Mouse (Mus musculus): Measurements from ENCODE around the gene Rasa3. TPM values are rescaled to one million over a fixed set of nuclear protein-coding genes. Genes with fewer than 3 reads are reported as not detected.

Gene Rasa3
- polyA plus RNA-seq, 1 experiment = 13.9 TPM

GRCm38 (mm10) chr8:13648377-13649153 is 28.8 kb downstream of the Rasa3 start:
- Histone ChIP-seq H3K4me3 (ENCODE audit: insufficient read depth, low read depth, low read length) (no peak overlapping the region), H3K4me1 (ENCODE audit: control insufficient read depth, insufficient read depth, insufficient read length, low read length) (peaks cover 47% of the 10 kb centered on the region), H3K27ac (replicated peaks; ENCODE audit: low read depth, low read length) (peak overlapping the region; percentile 72)

DNA sequence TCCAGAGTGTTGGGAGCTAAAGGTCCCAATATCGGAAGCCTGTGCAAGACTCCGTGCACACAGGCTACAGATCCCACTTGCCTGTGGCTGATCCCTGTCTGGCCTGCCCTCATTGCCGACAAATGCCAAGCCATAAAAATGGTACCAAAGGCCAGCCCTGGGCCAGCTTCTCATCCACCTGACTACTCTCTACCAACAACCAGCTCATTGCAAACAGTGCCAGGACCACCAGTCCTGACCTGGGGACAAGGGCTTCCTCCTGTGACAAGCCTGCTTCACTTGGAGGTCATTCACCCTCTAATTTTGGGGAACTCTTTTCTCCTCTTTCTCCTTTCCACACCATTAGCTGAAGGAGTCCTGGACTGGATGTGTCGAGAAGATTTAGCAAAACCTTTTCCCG is 29.8 kb downstream of the Rasa3 start:
- Histone ChIP-seq H3K27ac (replicated peaks; ENCODE audit: low read depth, low read length) (0 out of 2 replicates have a peak overlapping the region, but pooled peaks have one; percentile 10), H3K4me1 (ENCODE audit: control insufficient read depth, insufficient read depth, insufficient read length, low read length) (peaks cover 47% of the 10 kb centered on the region), H3K4me3 (ENCODE audit: insufficient read depth, low read depth, low read length) (no peak overlapping the region)

- peak overlapping the region; percentile 19 for H3K27ac ChIP-seq (replicated peaks; ENCODE audit: low read depth, low read length)
- H3K4me3 ChIP-seq (ENCODE audit: insufficient read depth, low read depth, low read length) = no peak overlapping the region
- H3K4me1 ChIP-seq (ENCODE audit: control insufficient read depth, insufficient read depth, insufficient read length, low read length) = peaks cover 31% of the 10 kb centered on the region
These were observed 32.3 kb downstream of the Rasa3 start for GRCm38 (mm10) chr8:13644932-13645676.

DNA sequence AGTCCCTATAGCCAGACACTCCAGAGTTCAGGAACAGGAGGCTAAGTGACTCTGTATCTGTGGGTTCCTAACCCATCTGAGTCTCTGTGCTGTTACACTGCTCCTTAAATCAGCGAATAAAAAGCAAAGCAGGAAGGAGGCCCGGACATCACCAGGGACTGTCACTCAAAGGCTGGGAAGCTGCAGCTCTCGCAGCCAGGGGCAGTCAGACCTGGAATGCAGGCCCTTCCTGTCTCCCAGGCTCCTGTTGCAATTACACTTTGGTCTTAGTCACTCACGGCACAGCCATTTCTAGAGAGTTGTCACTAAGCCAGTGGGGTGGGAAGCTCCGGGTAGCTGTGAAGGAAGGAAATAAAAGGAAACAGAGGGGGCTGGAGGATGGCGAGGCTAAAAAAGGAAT is 33.2 kb downstream of the Rasa3 start:
- H3K27ac ChIP-seq (replicated peaks; ENCODE audit: low read depth, low read length) = peak overlapping the region; percentile 35
- peaks cover 31% of the 10 kb centered on the region for H3K4me1 ChIP-seq (ENCODE audit: control insufficient read depth, insufficient read depth, insufficient read length, low read length)
- H3K4me3 ChIP-seq (ENCODE audit: insufficient read depth, low read depth, low read length) = no peak overlapping the region

DNA sequence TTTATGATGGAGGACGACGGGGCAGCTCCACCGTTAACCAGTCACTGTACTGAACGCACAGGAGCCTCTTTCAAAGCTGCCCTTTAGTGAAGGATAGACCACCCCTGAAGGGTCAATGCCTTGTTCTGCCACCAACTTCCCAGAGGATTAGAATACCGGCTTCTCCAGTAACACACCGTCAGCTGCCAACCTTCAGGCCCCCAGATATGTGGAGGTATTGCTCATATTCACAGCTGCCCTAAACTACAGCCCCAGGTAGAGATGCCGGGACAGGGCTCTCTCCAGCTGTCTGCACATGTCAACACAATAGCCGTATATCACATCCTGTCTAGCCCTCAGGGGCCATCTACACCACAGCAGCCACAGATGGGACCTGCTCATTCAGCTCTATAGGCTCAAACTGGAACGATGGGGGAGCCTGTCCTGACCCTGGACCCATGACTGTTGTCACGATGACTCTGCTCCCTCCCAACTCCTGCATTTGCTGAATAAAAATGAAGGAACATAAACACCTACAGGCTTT is 34.7 kb downstream of the Rasa3 start:
- H3K4me1 ChIP-seq (ENCODE audit: control insufficient read depth, insufficient read depth, insufficient read length, low read length) = peaks cover 24% of the 10 kb centered on the region
- H3K27ac ChIP-seq (replicated peaks; ENCODE audit: low read depth, low read length) = no peak overlapping the region
- H3K4me3 ChIP-seq (ENCODE audit: insufficient read depth, low read depth, low read length) = no peak overlapping the region

DNA sequence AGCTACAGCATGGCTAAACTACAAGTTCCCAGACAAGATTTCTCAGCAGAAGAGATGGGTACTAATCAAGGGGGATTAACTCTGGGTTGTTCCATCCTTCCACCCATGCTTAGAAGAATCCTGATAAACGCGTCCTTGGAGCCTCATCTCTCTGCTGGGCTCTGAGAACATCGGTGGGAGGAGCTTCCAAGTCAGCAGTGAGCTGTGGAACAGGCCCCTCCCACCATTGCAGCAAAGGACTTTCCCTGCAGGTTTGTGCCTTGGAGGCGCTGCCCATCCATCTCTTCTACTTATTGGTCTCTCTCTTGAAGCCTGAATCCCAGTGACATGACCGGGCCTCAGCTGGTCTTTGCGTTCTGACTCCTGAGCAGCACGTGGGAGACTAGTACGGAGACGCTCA is 36.2 kb downstream of the Rasa3 start:
- Histone ChIP-seq H3K27ac (replicated peaks; ENCODE audit: low read depth, low read length) (no peak overlapping the region), H3K4me3 (ENCODE audit: insufficient read depth, low read depth, low read length) (no peak overlapping the region)

GRCm38 (mm10) chr8:13640452-13640883 is 36.9 kb downstream of the Rasa3 start:
- Histone ChIP-seq H3K27ac (replicated peaks; ENCODE audit: low read depth, low read length) (no peak overlapping the region), H3K4me3 (ENCODE audit: insufficient read depth, low read depth, low read length) (no peak overlapping the region), H3K4me1 (ENCODE audit: control insufficient read depth, insufficient read depth, insufficient read length, low read length) (peaks cover 16% of the 10 kb centered on the region)

More for the DNA sequence above, 36.2 kb downstream of the Rasa3 start:
- H3K4me1 ChIP-seq (ENCODE audit: control insufficient read depth, insufficient read depth, insufficient read length, low read length) = peaks cover 21% of the 10 kb centered on the region

DNA sequence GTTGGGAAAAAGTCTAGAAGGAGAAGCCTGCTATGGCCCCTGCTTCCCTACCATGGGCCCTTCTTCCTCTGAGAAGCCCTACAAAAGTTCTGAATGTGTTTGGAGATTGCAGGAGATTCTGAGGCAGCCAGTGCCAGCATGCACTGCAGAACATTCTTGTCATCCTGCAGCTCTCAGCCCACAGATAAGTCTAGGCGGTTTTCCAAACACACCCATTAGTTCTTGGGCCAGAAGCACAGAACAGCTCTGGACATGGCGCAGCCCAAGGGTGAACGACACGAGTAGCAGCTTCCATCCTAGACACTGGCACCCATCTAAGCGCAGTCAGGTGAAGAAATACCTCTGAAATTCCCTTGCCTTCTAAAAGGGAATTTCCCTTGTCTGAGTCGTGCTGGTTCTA is 44.3 kb downstream of the Rasa3 start:
- no peak overlapping the region for H3K4me3 ChIP-seq (ENCODE audit: insufficient read depth, low read depth, low read length)
- H3K27ac ChIP-seq (replicated peaks; ENCODE audit: low read depth, low read length) = no peak overlapping the region
- H3K4me1 ChIP-seq (ENCODE audit: control insufficient read depth, insufficient read depth, insufficient read length, low read length) = no peaks in the 10 kb centered on the region

DNA sequence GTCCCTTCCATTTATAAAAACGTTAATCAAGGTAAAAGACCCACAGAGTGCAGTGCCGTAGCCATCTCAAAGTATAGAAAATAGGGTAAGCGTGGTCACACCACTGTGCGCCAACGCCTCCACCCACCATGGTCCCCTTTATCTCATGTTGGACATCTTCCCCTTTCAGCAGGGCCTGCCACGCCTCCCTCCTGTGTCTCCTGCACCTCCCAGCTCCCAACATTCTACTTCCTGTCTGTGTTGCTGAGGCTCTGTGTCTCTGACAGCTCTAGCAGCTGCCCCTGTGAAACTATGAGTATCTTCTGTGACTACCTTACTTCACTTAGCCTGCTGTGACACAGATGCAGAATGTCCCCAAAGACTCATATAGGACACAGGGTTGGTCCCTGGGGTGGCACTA is 45.1 kb downstream of the Rasa3 start:
- Histone ChIP-seq H3K4me1 (ENCODE audit: control insufficient read depth, insufficient read depth, insufficient read length, low read length) (no peaks in the 10 kb centered on the region), H3K4me3 (ENCODE audit: insufficient read depth, low read depth, low read length) (no peak overlapping the region), H3K27ac (replicated peaks; ENCODE audit: low read depth, low read length) (no peak overlapping the region)

DNA sequence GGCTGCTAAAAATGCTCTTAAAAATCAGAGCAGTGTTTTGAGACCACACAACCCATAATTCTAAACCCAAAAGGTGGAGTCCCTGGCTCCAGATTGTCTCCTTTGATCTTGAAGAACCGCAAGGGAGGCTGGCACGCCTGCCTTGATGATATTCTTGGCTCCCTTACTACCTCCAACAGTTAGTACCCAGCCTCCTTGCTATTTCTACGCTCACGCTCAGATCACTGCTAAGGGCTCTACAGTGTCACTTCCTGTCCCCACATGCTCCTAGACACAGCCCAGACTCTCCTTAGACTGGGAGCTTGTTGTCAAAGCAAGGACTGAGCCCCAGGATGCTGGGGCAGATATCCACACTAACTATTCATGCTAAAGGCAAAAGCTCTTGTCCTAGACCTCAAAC is 46.6 kb downstream of the Rasa3 start:
- Histone ChIP-seq H3K4me1 (ENCODE audit: control insufficient read depth, insufficient read depth, insufficient read length, low read length) (no peaks in the 10 kb centered on the region), H3K4me3 (ENCODE audit: insufficient read depth, low read depth, low read length) (no peak overlapping the region), H3K27ac (replicated peaks; ENCODE audit: low read depth, low read length) (no peak overlapping the region)

DNA sequence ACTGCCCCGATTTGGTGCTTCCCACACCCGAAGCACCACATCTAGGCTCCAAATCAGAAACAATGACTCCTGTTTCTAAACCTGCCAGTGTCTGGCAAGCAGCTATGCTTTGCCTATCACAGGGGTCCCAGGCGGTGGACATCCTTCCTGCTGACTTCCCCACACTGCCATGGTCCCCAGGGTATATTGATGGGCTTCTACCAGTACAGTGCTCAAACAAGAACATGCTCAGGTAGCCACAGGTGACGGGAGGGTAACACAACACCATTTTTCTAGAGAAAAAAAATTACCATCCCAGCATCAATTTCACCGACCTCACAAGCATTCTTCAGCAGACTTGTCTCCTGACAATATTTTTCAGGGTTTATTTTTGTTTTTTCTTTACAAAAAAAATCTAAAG is 47.2 kb downstream of the Rasa3 start:
- peaks cover 4% of the 10 kb centered on the region for H3K4me1 ChIP-seq (ENCODE audit: control insufficient read depth, insufficient read depth, insufficient read length, low read length)
- no peak overlapping the region for H3K27ac ChIP-seq (replicated peaks; ENCODE audit: low read depth, low read length)
- no peak overlapping the region for H3K4me3 ChIP-seq (ENCODE audit: insufficient read depth, low read depth, low read length)

GRCm38 (mm10) chr8:13629351-13630090 is 47.9 kb downstream of the Rasa3 start:
- Histone ChIP-seq H3K4me3 (ENCODE audit: insufficient read depth, low read depth, low read length) (no peak overlapping the region), H3K27ac (replicated peaks; ENCODE audit: low read depth, low read length) (no peak overlapping the region), H3K4me1 (ENCODE audit: control insufficient read depth, insufficient read depth, insufficient read length, low read length) (peaks cover 10% of the 10 kb centered on the region)

DNA sequence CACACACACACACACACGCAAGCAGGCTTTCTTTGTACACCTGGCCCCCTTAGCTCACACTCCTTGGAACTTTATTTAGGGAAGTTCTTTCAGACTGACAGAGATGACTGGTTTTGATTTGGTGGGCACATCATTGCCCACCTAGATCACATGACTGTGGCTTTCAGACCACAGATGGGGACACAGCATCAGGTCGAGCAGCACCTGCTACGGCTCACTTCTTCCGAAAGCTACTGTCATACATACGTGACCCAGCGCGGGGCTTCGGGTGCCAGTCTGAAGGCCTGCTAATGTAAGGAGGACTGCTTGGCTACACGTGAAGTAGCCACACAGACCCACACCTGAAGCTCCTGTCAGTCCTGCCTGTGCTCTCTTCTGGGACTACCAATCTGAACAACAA is 49.3 kb downstream of the Rasa3 start:
- no peak overlapping the region for H3K27ac ChIP-seq (replicated peaks; ENCODE audit: low read depth, low read length)
- peaks cover 19% of the 10 kb centered on the region for H3K4me1 ChIP-seq (ENCODE audit: control insufficient read depth, insufficient read depth, insufficient read length, low read length)
- no peak overlapping the region for H3K4me3 ChIP-seq (ENCODE audit: insufficient read depth, low read depth, low read length)

GRCm38 (mm10) chr8:13627591-13627990 is 49.8 kb downstream of the Rasa3 start:
- H3K4me1 ChIP-seq (ENCODE audit: control insufficient read depth, insufficient read depth, insufficient read length, low read length) = peaks cover 21% of the 10 kb centered on the region
- no peak overlapping the region for H3K4me3 ChIP-seq (ENCODE audit: insufficient read depth, low read depth, low read length)
- H3K27ac ChIP-seq (replicated peaks; ENCODE audit: low read depth, low read length) = no peak overlapping the region

- Histone ChIP-seq H3K27ac (replicated peaks; ENCODE audit: low read depth, low read length) (no peak overlapping the region), H3K4me3 (ENCODE audit: insufficient read depth, low read depth, low read length) (no peak overlapping the region), H3K4me1 (ENCODE audit: control insufficient read depth, insufficient read depth, insufficient read length, low read length) (peaks cover 27% of the 10 kb centered on the region)
These were observed 51.3 kb downstream of the Rasa3 start for GRCm38 (mm10) chr8:13626114-13626513.
